Mouse (Mus musculus) kidney, embryonic 16.5 days (tissue): ENCODE results near the gene Ptprj. TPM values are rescaled to one million over a fixed set of nuclear protein-coding genes. Genes with fewer than 3 reads are reported as not detected.

Experiments used
- ATAC-seq: fragments of 200-750 bp; cut with Nextera tagmentation; 2 replicates; pipeline ENCODE4 v1.8.0; 2017; ENCODE audit warnings: moderate TSS enrichment; ENCODE audit not compliant: low FRiP score, low TSS enrichment
- H3K27ac ChIP-seq: fragments of 300-500 bp; sonication (generic); 2 replicates; pipeline ENCODE4 v1.5.1; 2014; ENCODE audit warnings: low read length
- H3K27me3 ChIP-seq: fragments of 300-500 bp; sonication (generic); 2 replicates; pipeline ENCODE4 v1.6.1; 2014; ENCODE audit warnings: low read length, control low read depth, mixed read lengths; ENCODE audit not compliant: insufficient read depth
- H3K36me3 ChIP-seq: fragments of 300-500 bp; sonication (generic); 2 replicates; pipeline ENCODE4 v1.6.1; 2014; ENCODE audit warnings: low read length, control low read depth, mixed read lengths; ENCODE audit not compliant: insufficient read depth
- H3K4me1 ChIP-seq: fragments of 300-500 bp; sonication (generic); 2 replicates; pipeline ENCODE4 v1.6.1; 2014; ENCODE audit warnings: low read length, control low read depth, mixed read lengths; ENCODE audit not compliant: insufficient read depth
- H3K4me2 ChIP-seq: fragments of 300-500 bp; sonication (generic); replicated peaks from 2 replicates; pipeline ENCODE4 v1.6.1; 2014; ENCODE audit warnings: low read depth, low read length
- H3K4me3 ChIP-seq: fragments of 300-500 bp; sonication (generic); 2 replicates; pipeline ENCODE4 v1.5.1; 2014; ENCODE audit warnings: mild to moderate bottlenecking, low read length
- H3K9ac ChIP-seq: fragments of 300-500 bp; sonication (generic); replicated peaks from 2 replicates; pipeline ENCODE4 v1.6.1; 2014; ENCODE audit warnings: low read length
- H3K9me3 ChIP-seq: fragments of 300-500 bp; sonication (generic); 2 replicates; pipeline ENCODE4 v1.6.1; 2016; ENCODE audit warnings: low read length, control low read depth
- WGBS: fragments of 180-500 bp; shearing (Covaris S2); extraction: QIAGEN DNeasy Blood & Tissue Kit; methylation state at CpG from one replicate; pipeline ENCODE4 v1.1.7; 2014; 5-methylcytosine and 5-hydroxymethylcytosine counted together
- polyA plus RNA-seq: library from polyadenylated mRNA; unstranded; fragments of >200 nt; fragmentation: Nextera tagmentation; extraction: Ambion mirVana; gene quantifications from 2 replicates; pipeline ENCODE4 v1.2.1, GENCODE M21; 2015

Ptprj gene
- 7.0 and 7.4 TPM in 2 replicates for polyA plus RNA-seq

GRCm38 (mm10) chr2:90580236-90581005 is at the start of gene Ptprj:
Gene Ptprj (minus strand): TSS chr2:90580647.
- 0 out of 2 replicates have a peak, but pooled peaks cover 2% of the 10 kb centered on the region for H3K27me3 ChIP-seq
- peak within 1 kb of the TSS; percentile 93 for H3K27ac ChIP-seq
- no peaks in the 10 kb centered on the region for H3K36me3 ChIP-seq
- WGBS = under 1% methylated on average over 76 of the region's 100 CpGs
- peak within 1 kb of the TSS; percentile 91 for H3K9ac ChIP-seq
- peak within 1 kb of the TSS; percentile 84 for H3K4me2 ChIP-seq
- peak within 1 kb of the TSS; percentile 89 for H3K4me3 ChIP-seq
- peak; percentile 94 for ATAC-seq
- peaks cover 25% of the 10 kb centered on the region for H3K4me1 ChIP-seq
- H3K9me3 ChIP-seq = no peaks in the 10 kb centered on the region

- no peak overlapping the region for H3K4me3 ChIP-seq
- no peaks in the 10 kb centered on the region for H3K36me3 ChIP-seq
- WGBS = 9% methylated on average over 2 of the region's 2 CpGs
- no peaks in the 10 kb centered on the region for H3K27me3 ChIP-seq
- H3K9ac ChIP-seq = no peak overlapping the region
- 0 out of 2 replicates have a peak, but pooled peaks cover 3% of the 10 kb centered on the region for H3K4me1 ChIP-seq
- no peak overlapping the region for H3K4me2 ChIP-seq
- H3K9me3 ChIP-seq = no peaks in the 10 kb centered on the region
- ATAC-seq = peak; percentile 53; the same call in 1 of the 2 replicates
- no peak overlapping the region for H3K27ac ChIP-seq
Measured at GRCm38 (mm10) chr2:90629552-90629951, 49.1 kb upstream of the Ptprj start.

GRCm38 (mm10) chr2:90628261-90628660 is 47.8 kb upstream of the Ptprj start:
- Histone ChIP-seq H3K27me3 (no peaks in the 10 kb centered on the region), H3K4me2 (no peak overlapping the region), H3K9me3 (no peaks in the 10 kb centered on the region), H3K9ac (no peak overlapping the region), H3K27ac (no peak overlapping the region), H3K36me3 (no peaks in the 10 kb centered on the region), H3K4me1 (0 out of 2 replicates have a peak, but pooled peaks cover 3% of the 10 kb centered on the region), H3K4me3 (no peak overlapping the region)
- 88% methylated on average over 5 of the region's 5 CpGs for WGBS
- no peak for ATAC-seq

- Histone ChIP-seq H3K27me3 (no peaks in the 10 kb centered on the region), H3K36me3 (no peaks in the 10 kb centered on the region), H3K4me1 (0 out of 2 replicates have a peak, but pooled peaks cover 3% of the 10 kb centered on the region), H3K9me3 (no peaks in the 10 kb centered on the region), H3K9ac (no peak overlapping the region), H3K4me3 (no peak overlapping the region), H3K27ac (no peak overlapping the region), H3K4me2 (peak overlapping the region; percentile 27; the same call in 1 of the 2 replicates)
- WGBS = 7% methylated on average over 6 of the region's 6 CpGs
- ATAC-seq = peak; percentile 76
Measured at GRCm38 (mm10) chr2:90624920-90625319, 44.5 kb upstream of the Ptprj start.

- WGBS = 22% methylated on average over 4 of the region's 4 CpGs
- Histone ChIP-seq H3K4me3 (no peak overlapping the region), H3K9me3 (no peaks in the 10 kb centered on the region), H3K4me1 (0 out of 2 replicates have a peak, but pooled peaks cover 3% of the 10 kb centered on the region), H3K27ac (peak overlapping the region; percentile 40; the same call in 1 of the 2 replicates), H3K27me3 (no peaks in the 10 kb centered on the region), H3K9ac (no peak overlapping the region), H3K36me3 (no peaks in the 10 kb centered on the region), H3K4me2 (no peak overlapping the region)
- 0 out of 2 replicates have a peak, but pooled peaks have one; percentile 67 for ATAC-seq
Measured at GRCm38 (mm10) chr2:90624339-90624738, 43.9 kb upstream of the Ptprj start.

- 0 out of 2 replicates have a peak, but pooled peaks cover 3% of the 10 kb centered on the region for H3K4me1 ChIP-seq
- no peaks in the 10 kb centered on the region for H3K9me3 ChIP-seq
- no peaks in the 10 kb centered on the region for H3K36me3 ChIP-seq
- ATAC-seq = no peak
- no peak overlapping the region for H3K4me3 ChIP-seq
- no peak overlapping the region for H3K4me2 ChIP-seq
- H3K9ac ChIP-seq = no peak overlapping the region
- H3K27me3 ChIP-seq = no peaks in the 10 kb centered on the region
- H3K27ac ChIP-seq = no peak overlapping the region
- 76% methylated on average over 5 of the region's 5 CpGs for WGBS
Measured at GRCm38 (mm10) chr2:90620815-90621214, 40.4 kb upstream of the Ptprj start.

- Histone ChIP-seq H3K4me2 (no peak overlapping the region), H3K9ac (no peak overlapping the region), H3K9me3 (no peaks in the 10 kb centered on the region), H3K36me3 (no peaks in the 10 kb centered on the region), H3K4me1 (no peaks in the 10 kb centered on the region), H3K4me3 (no peak overlapping the region), H3K27me3 (no peaks in the 10 kb centered on the region), H3K27ac (no peak overlapping the region)
- ATAC-seq = no peak
- WGBS = 40% methylated on average over 2 of the region's 2 CpGs
Measured at GRCm38 (mm10) chr2:90619648-90620047, 39.2 kb upstream of the Ptprj start.

GRCm38 (mm10) chr2:90614651-90615171 is 34.3 kb upstream of the Ptprj start:
- no peak overlapping the region for H3K9ac ChIP-seq
- H3K9me3 ChIP-seq = no peaks in the 10 kb centered on the region
- no peak overlapping the region for H3K4me2 ChIP-seq
- H3K4me3 ChIP-seq = no peak overlapping the region
- 86% methylated on average over 14 of the region's 14 CpGs for WGBS
- ATAC-seq = no peak
- H3K27ac ChIP-seq = no peak overlapping the region
- no peaks in the 10 kb centered on the region for H3K4me1 ChIP-seq
- no peaks in the 10 kb centered on the region for H3K27me3 ChIP-seq
- no peaks in the 10 kb centered on the region for H3K36me3 ChIP-seq

GRCm38 (mm10) chr2:90613591-90613990 is 33.1 kb upstream of the Ptprj start:
- no peak for ATAC-seq
- Histone ChIP-seq H3K4me1 (no peaks in the 10 kb centered on the region), H3K36me3 (no peaks in the 10 kb centered on the region), H3K4me3 (no peak overlapping the region), H3K27me3 (no peaks in the 10 kb centered on the region), H3K9me3 (no peaks in the 10 kb centered on the region), H3K27ac (no peak overlapping the region), H3K4me2 (no peak overlapping the region), H3K9ac (no peak overlapping the region)
- WGBS = 64% methylated on average over 3 of the region's 3 CpGs

- Histone ChIP-seq H3K4me3 (no peak overlapping the region), H3K9me3 (no peaks in the 10 kb centered on the region), H3K4me1 (no peaks in the 10 kb centered on the region), H3K27ac (no peak overlapping the region), H3K36me3 (no peaks in the 10 kb centered on the region), H3K27me3 (no peaks in the 10 kb centered on the region), H3K9ac (no peak overlapping the region), H3K4me2 (no peak overlapping the region)
- WGBS = 85% methylated on average over 2 of the region's 2 CpGs
- no peak for ATAC-seq
Measured at GRCm38 (mm10) chr2:90613006-90613405, 32.6 kb upstream of the Ptprj start.
